ENCODE assay signal across 16 mouse cellular contexts in genomic region chr14:123065136-123065535, GRCm38 (mm10).
DNase-seq lines count a peak whose midpoint lies in the region; ATAC-seq and TF ChIP-seq lines count a peak whose summit lies in the region.
"Had no signal": no experiment of that assay in that cellular context is flagged by ENCODE, and none has a peak within 500 bp of the region (broad histone marks: within the 10 kb centered on the region; RNA-seq: fewer than 3 reads in every experiment).

No protein-coding gene starts in this region.

- no peak overlapping the region for H3K9ac ChIP-seq in kidney, postnatal 0 days (ENCODE audit: low read depth, low read length)
- no peak overlapping the region for H3K9ac ChIP-seq in forebrain, embryonic 14.5 days (ENCODE audit: low read length)
- no peak overlapping the region for H3K9ac ChIP-seq in midbrain, embryonic 13.5 days (replicated peaks)
- H3K9ac ChIP-seq: kidney, embryonic 15.5 days had no signal

- H3K36me3 ChIP-seq in kidney, postnatal 0 days (ENCODE audit: insufficient read depth, low read length), result no peaks in the 10 kb centered on the region
- H3K36me3 ChIP-seq in kidney, adult 2 months (ENCODE audit: control insufficient read depth, insufficient read depth, low read length), result no peaks in the 10 kb centered on the region
- H3K36me3 ChIP-seq in forebrain, embryonic 14.5 days (ENCODE audit: control insufficient read depth, insufficient read depth, low read length), result no peaks in the 10 kb centered on the region
- no peaks in the 10 kb centered on the region for H3K36me3 ChIP-seq in midbrain, embryonic 13.5 days
- H3K36me3 ChIP-seq: kidney, embryonic 15.5 days had no signal

- H3K4me1 ChIP-seq in kidney, postnatal 0 days (replicated peaks; ENCODE audit: insufficient read depth, low read length), result no peaks in the 10 kb centered on the region
- H3K4me1 ChIP-seq in kidney, adult 2 months (ENCODE audit: control insufficient read depth, insufficient read depth, low read length), result no peaks in the 10 kb centered on the region
- peaks cover 12% of the 10 kb centered on the region for H3K4me1 ChIP-seq in forebrain, embryonic 14.5 days (ENCODE audit: control insufficient read depth, insufficient read depth, low read length)
- peaks cover 14% of the 10 kb centered on the region for H3K4me1 ChIP-seq in midbrain, embryonic 13.5 days (replicated peaks)
- H3K4me1 ChIP-seq: kidney, embryonic 15.5 days had no signal

- DNase-seq in kidney, postnatal 0 days (ENCODE audit: low spot score), result peak; percentile 50
- no peak for DNase-seq in kidney, adult 2 months
- DNase-seq in forebrain, embryonic 14.5 days (ENCODE audit: low spot score), result peak; percentile 92
- DNase-seq in retina, embryonic 14.5 days (ENCODE audit: low spot score), result peak; percentile 77
- no peak for DNase-seq in left cerebral cortex, postnatal 10 days (ENCODE audit: extremely low spot score in 1 of 2, low spot score in 2 of 2)
- no peak for DNase-seq in kidney, postnatal 25 days
- no peak for DNase-seq in spleen, postnatal 36 days (ENCODE audit: low spot score in 2 of 2)
- DNase-seq: cerebellum, adult 11-12 months; heart, adult 18-20 months; liver; lung, adult 18-20 months; lung, postnatal 36 days had no signal

- H3K27ac ChIP-seq in kidney, postnatal 0 days, result no peak overlapping the region
- no peak overlapping the region for H3K27ac ChIP-seq in kidney, adult 2 months (ENCODE audit: insufficient read depth, low read depth, low read length)
- H3K27ac ChIP-seq in forebrain, embryonic 14.5 days (ENCODE audit: low read depth, low read length), result peak overlapping the region; percentile 60; the same call in 1 of the 2 replicates
- H3K27ac ChIP-seq in midbrain, embryonic 13.5 days, result no peak overlapping the region
- H3K27ac ChIP-seq: kidney, embryonic 15.5 days had no signal

- TF ChIP-seq POLR2A in kidney, adult 2 months (IDR thresholded peaks at IDR 0.05; ENCODE audit: low read depth, low read length), result no peak

- ATAC-seq in kidney, postnatal 0 days (replicated peaks; ENCODE audit: low FRiP score, low read depth), result no peak
- peak; percentile 96 for ATAC-seq in forebrain, embryonic 14.5 days
- ATAC-seq in midbrain, embryonic 13.5 days, result peak; percentile 98
- ATAC-seq: inflammation-experienced regulatory T-cells, adult 6 months had no signal

- H3K4me2 ChIP-seq in kidney, postnatal 0 days (ENCODE audit: low read length), result no peak overlapping the region
- H3K4me2 ChIP-seq in forebrain, embryonic 14.5 days (ENCODE audit: low read length), result peak overlapping the region; percentile 39
- peak overlapping the region; percentile 36 for H3K4me2 ChIP-seq in midbrain, embryonic 13.5 days (replicated peaks)
- H3K4me2 ChIP-seq: kidney, embryonic 15.5 days had no signal

- WGBS in kidney, postnatal 0 days, result 36% methylated on average over 6 of the region's 6 CpGs
- WGBS in kidney, adult 2 months, result 41% methylated on average over 6 of the region's 6 CpGs
- 3% methylated on average over 6 of the region's 6 CpGs for WGBS in forebrain, embryonic 14.5 days
- WGBS in midbrain, embryonic 13.5 days, result 14% methylated on average over 6 of the region's 6 CpGs

- intact Hi-C loops in left cerebral cortex, postnatal 10 days (cut with DNase I), result no loop called here

- H3K9me3 ChIP-seq in kidney, postnatal 0 days (replicated peaks; ENCODE audit: low read length), result no peaks in the 10 kb centered on the region
- H3K9me3 ChIP-seq in forebrain, embryonic 14.5 days (replicated peaks; ENCODE audit: control insufficient read depth, low read length), result no peaks in the 10 kb centered on the region
- no peaks in the 10 kb centered on the region for H3K9me3 ChIP-seq in midbrain, embryonic 13.5 days
- H3K9me3 ChIP-seq: kidney, embryonic 15.5 days had no signal

- TF ChIP-seq CTCF in kidney, postnatal 0 days (IDR thresholded peaks at IDR 0.05; ENCODE audit: low read depth), result no peak
- no peak for TF ChIP-seq CTCF in kidney, adult 2 months (conservative IDR thresholded peaks at IDR 0.05; ENCODE audit: insufficient read depth, insufficient read length, low read depth, low read length)

- H3K27me3 ChIP-seq in kidney, postnatal 0 days (ENCODE audit: insufficient read depth, low read length), result no peaks in the 10 kb centered on the region
- H3K27me3 ChIP-seq in kidney, adult 2 months (replicated peaks; ENCODE audit: control insufficient read depth, insufficient read depth, low read length), result no peaks in the 10 kb centered on the region
- 0 out of 2 replicates have a peak, but pooled peaks cover 4% of the 10 kb centered on the region for H3K27me3 ChIP-seq in forebrain, embryonic 14.5 days (replicated peaks; ENCODE audit: control insufficient read depth, insufficient read depth, low read length)
- no peaks in the 10 kb centered on the region for H3K27me3 ChIP-seq in midbrain, embryonic 13.5 days
- H3K27me3 ChIP-seq: kidney, embryonic 15.5 days had no signal

- H3K4me3 ChIP-seq in kidney, postnatal 0 days (replicated peaks; ENCODE audit: low read depth, low read length), result no peak overlapping the region
- H3K4me3 ChIP-seq in kidney, adult 2 months (ENCODE audit: insufficient read depth, low read depth, low read length), result no peak overlapping the region
- H3K4me3 ChIP-seq in forebrain, embryonic 14.5 days (ENCODE audit: low read depth, low read length), result no peak overlapping the region
- no peak overlapping the region for H3K4me3 ChIP-seq in midbrain, embryonic 13.5 days (replicated peaks)
- H3K4me3 ChIP-seq: erythroblast, embryonic 14.5 days; kidney, embryonic 15.5 days had no signal

Comparison
In these comparisons a context has a peak if more than half of its experiments do, and no peak if none do; other contexts are left out.
1. DNase-seq: peak in kidney, postnatal 0 days (single experiment), forebrain, embryonic 14.5 days (single experiment) and retina, embryonic 14.5 days (single experiment); none in kidney, adult 2 months (single experiment), left cerebral cortex, postnatal 10 days (0 of 2), kidney, postnatal 25 days (0 of 2) and spleen, postnatal 36 days (0 of 2).